Mouse (Mus musculus) kidney, adult 2 months (tissue): ENCODE data around the gene Nrf1.

Source experiments
- CTCF ChIP-seq: fragments of 200-500 bp; conservative IDR thresholded peaks from 2 replicates; pipeline ENCODE4 v1.5.1; 2011; ENCODE audit warnings: low read depth, mild to moderate bottlenecking, control low read depth, low read length, moderate library complexity, mixed read lengths; ENCODE audit not compliant: insufficient read depth, insufficient read length
- POLR2A ChIP-seq: fragments of 200-500 bp; IDR thresholded peaks from one replicate; pipeline ENCODE4 v1.6.1; 2011; ENCODE audit warnings: low read depth, low read length, control low read depth

DNA sequence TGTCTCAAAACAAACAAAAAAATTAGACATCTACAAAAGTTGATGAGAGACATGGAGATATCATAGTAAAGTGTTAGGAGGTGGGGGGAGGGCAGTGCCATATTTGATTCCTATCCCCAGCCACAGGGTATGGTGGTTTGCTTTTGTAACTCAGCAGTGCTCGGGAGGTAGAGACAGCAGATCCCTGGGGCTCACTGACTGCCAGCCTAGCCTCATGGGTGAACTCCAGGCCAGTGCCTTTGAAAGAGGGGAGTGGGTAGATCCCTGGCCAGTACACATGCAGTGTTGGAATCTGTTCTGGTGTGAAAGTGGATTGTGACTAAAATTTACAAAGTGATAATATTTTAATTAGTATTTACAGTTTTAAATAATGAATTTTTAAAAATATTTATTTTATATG lies 75.6 kb downstream of the Nrf1 start:
- TF ChIP-seq CTCF: no peak
- no peak for TF ChIP-seq POLR2A
